Mouse (Mus musculus) frontal cortex, adult (tissue): ENCODE results near the gene Fam126b.
"Not testable (repeated sequence)": the region's sequence is repeated elsewhere in the genome, so short reads cannot be mapped to it uniquely, and the experiment has no call there.

ENCODE experiments used
- ATAC-seq: cut with Nextera tagmentation; 2 replicates; pipeline ENCODE4 v1.9.2; 2017; ENCODE audit warnings: mild to moderate bottlenecking, moderate library complexity, mixed read lengths; ENCODE audit not compliant: low TSS enrichment

Fam126b gene

DNA sequence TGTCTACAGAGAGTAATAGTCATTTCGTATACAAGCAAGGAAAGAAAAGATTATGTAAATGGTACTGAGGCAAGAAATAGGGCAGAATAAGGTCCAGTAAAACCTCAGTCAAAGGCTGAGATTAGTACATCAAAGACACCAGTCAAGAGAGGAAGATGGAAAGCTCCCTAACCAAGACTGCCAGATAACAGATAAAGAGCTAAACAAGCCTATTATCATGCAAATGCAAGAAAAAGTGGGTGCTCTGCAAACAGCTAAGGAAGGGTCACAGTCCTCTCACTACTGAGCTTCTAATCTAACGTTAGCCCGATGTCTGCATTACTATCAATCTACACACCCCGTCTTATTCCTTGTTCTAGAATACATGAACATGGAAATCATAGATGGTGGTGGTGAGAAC is 15.7 kb downstream of the Fam126b start:
- ATAC-seq = no peak

DNA sequence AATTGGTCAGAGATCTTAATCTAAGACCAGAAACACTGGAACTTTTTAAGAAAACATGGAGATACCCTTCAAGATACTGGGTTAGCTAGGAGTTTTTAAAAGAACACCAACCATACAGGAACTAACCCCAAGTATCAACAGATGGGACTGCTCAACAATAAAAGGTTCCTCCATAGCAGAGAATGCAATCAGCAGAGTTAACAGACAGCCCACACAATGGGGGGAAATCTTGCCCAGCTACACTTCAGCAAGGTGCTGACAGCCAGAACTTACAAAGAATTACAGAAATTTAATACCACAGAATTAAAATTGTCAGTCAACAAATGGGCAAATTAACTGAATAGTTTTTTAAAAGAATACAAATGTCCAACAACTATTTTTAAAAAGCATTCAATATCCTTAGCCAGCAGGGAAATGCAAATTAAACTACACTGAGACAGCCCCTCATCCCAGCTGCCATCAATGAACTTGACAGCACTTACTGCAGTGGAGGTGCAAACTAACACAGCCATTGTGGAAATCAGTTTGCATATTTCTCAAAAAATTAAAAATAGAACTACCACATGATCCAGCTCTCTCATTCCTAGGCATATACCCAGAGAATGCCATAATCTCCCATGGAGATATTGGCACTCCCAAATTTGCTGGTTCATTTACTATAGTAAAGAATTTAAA is 17.5 kb downstream of the Fam126b start:
- ATAC-seq = peak; percentile 45; the same call in 1 of the 2 replicates

DNA sequence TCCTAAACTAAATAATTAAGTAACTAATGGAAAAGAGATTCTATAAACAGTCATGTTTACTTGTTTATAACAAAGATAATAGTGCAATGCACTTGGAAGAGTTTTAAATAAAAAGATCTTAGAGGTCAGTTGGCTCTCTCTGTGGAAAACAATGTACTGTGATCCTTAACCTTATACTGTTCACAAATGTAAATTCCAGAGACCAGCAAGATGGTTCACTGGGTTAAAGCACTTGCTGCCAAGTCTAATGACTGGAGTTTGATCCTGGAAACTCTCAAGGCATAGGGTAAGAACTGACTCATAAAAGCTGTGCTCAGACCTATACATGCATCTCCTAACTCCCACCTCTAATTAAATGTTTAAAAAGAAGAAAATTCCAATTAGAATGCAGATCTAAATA is 19.5 kb downstream of the Fam126b start:
- no peak for ATAC-seq

DNA sequence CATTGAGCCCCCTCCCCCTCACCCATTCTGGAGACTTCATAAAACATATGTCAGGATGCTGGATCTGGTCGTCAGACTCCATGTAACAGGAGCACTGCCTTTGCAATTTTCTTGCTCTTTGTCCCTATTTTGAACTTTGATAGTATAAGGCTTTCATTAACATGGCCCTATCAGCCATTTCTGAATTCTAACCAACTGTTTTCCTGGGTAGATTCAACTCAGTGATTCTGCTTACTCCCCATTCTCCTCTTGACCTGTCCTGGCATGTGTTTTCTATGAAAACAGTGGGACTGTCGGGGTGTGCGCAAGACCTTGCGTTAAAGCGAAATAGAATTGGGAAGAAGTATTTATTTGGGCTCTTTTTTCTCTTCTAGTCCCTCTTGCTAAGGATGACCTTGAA is 21.1 kb downstream of the Fam126b start:
- ATAC-seq = no peak

DNA sequence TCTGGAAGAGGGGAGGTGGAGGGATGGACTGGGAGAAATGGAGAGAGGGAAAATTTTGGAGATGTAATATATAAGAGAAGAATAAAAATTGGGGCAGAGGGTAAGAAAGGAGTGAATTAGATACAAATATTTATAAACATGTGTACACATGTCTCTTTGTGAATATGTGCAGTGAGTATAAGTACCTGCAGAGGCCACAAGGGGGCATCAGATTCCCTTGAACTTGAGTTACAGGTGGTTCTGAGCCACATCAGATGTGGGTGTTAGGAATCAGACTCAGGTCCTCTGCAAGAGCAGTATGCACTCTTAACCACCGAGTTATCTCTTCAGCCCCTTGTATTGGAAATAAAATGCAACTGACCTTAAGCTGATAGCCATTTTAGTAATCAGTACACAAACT is 23.7 kb downstream of the Fam126b start:
- ATAC-seq = no peak

DNA sequence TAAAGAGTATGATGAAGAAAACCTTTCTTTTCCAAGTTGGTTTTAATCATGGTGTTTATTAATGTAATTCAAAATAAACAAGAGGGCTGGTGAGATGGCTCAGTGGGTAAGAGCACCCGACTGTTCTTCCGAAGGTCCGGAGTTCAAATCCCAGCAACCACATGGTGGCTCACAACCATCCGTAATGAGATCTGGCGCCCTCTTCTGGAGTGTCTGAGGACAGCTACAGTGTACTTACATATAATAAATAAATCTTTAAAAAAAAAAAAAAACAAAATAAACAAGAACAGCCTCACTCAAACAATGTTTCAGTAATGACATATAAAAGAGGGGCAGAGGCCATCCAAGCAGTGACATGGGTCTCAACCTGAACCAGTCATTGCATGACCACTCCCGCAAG is 25.8 kb downstream of the Fam126b start:
- ATAC-seq = not testable (repeated sequence)

GRCm38 (mm10) chr1:58541386-58541785 is 44.7 kb downstream of the Fam126b start:
- ATAC-seq = no peak

DNA sequence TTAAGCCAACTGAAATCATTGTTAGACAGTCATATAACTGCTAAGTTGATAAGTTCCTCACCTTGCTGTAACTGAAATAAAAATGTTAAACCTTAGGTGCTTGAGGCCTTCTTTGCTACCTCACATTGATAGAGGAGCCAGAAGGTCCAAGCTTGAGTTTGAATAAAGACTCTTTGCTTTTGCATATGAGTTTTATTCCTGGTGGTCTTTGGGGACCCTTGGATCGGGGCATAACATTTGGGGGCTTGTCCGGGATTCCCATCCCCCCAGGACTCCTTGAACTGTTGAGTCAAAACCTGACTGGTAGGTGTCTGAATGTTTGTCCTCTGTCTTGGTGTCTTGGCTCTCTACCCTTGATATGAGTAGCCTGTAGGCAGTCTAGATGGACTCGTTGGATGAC is 78.9 kb downstream of the Fam126b start:
- ATAC-seq = no peak

DNA sequence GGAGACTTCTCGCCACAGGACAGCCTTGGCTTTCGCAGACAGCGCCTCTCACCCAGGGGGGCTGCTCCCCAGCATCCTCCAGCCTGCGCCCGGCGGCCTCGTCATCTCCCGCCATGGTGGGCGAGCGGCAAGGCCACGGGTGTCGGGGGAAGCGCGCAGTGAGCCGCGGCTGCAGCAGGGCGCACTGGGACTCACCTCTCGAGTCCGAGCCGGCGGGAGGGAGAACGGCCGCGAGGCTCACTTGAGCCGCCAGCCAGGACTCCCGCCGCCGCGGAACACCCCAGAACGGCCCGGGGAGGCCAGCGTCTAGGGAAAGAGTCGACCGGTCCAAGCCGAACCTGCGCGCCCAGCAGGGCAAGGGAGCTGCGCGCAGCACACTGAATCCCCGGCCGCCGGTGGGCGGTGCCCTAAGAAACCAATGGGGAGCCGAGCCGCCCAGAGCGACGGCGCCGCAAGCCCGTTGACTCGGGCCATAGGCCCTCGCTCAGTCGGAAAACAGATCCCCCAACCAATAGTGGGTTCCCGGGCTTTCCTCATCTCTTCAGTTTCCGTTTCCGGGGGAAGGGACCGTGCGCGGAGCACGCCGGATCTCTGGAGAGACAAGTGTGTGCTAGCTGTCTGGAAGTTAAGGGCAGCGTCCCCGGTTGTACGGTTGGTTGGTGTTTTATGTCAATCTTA is 81.4 kb downstream of the Fam126b start, which contains the start of gene Orc2:
Gene Orc2 (minus strand): TSS at position 533 of the 678 bp plus-strand sequence.
- ATAC-seq = peak; percentile 99

DNA sequence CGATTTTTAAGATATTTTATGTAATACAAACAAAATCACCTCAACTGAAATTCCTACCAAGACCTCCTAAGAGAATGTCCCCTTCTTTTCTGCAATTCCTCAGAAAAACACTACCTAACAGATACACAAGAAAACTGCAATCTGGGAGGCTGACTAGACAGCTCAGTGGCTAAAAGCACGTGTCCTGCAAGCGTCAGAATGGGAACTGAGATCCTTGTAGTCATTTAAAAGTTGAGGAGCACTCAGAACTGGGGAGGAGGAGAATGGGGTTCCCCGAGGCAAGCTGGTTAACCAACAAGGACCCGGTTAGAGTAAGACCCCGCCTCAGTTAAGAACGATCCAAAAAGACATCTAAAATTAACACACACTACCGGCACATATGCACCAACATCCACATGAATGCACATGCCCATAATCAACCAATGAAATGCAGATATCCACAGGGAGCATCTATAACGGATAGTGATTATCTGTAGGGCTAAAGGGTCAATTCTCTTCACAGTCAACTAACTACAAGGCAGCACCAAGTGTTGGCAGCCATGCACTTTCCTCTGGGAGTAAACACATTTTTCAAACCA is 82.2 kb downstream of the Fam126b start:
- ATAC-seq = no peak

DNA sequence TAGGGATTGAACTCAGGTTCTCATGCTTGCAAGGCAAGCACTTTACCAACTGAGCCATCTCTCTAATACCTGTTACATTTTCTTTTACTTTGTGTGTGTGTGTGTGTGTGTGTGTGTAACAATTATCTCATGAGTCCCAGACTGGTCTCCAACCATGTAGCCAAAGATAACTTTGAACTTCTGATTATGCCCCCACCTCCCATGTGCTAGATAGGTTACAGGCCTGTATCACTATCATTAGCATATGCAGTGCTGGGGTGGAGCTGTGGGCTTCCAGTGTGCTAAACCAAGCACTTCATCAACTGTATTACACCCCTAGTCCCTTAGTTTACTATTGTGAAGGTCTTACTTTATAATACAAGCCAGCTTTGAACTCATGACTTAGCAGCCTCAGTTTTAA is 83.0 kb downstream of the Fam126b start:
- ATAC-seq = no peak

DNA sequence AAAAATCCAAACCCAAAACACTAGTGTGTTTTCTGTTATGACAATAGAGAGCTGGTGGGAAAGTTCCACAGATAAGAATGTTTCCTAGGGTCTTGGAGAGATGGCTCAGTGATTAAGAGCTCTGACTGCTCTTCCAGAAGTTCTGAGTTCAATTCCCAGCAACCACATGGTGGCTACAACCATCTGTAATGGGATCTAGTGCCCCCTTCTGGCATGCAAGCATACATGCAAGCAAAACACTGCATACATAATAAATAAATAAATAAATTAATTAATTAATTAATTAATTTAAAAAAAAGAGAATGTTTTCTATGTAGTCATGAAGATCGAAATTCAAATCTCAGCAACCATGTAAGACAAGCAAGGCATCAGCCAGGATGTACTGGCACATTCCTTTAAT is 87.4 kb downstream of the Fam126b start:
- no peak for ATAC-seq

DNA sequence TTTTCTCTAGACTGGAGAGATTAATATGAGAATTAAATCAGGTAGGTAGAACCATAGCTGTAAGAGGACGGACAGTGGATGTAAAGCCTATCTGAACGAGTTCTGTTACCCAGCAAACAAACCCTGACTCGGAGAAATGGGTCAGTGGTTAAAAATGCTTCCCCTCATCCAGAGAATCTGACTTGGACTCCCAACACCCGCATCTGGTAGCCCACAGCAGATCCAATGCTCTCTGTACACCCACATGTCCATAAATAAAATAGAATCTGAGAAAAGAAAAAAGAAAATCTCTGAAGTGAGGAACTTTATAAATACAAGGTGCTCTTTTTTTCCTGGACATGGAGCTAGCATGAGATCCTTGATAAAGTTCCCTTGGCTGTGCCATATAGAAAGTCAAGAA is 88.4 kb downstream of the Fam126b start:
- ATAC-seq = peak; percentile 71

- ATAC-seq = no peak
Measured at GRCm38 (mm10) chr1:58495603-58496002, 90.5 kb downstream of the Fam126b start.

DNA sequence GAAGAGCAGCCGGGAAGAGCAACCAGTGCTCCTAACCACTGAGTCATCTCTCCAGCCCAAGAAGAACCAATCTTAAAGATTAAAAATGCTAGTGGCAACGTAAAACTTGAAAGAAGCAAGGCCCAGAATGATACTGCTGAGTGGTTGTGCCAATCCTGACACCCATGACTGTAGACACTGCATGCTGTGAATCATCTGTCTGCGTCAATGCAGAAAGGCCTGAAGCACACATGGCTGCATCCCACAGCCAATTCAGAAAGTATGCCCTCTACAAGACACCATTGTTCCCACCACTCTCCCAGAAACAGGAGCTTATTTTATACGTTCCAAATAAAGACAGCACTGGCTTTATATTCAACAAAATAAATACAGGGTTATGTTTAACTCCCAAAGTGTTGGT is 103.5 kb downstream of the Fam126b start:
- ATAC-seq = peak; percentile 76

DNA sequence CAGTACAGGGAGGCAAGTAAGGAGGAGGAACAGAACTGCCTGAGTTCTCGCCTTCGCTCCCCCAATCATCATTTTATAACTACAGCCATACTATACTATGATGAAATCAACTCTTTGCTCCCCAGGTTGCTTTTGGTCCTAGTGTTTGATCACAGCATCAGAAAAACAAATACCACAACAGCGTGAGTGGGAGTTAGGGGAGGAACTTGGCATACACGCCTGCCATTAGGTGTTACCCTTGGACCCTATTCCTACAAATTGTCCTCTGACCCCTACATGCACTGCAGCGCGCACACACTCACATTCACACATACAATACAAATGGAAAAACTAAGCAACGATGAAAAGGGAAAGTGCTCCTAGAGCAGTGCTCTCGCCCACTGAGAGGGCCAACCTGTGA is 110.5 kb downstream of the Fam126b start:
- no peak for ATAC-seq
